Mouse (Mus musculus) large intestine, adult 2 months (tissue): ENCODE measurements around the gene Gabrd. TPM values are rescaled to one million over a fixed set of nuclear protein-coding genes. Genes with fewer than 3 reads are reported as not detected.

Experiments
- DNase-seq: peaks from one replicate; pipeline ENCODE4 v3.0.0-alpha.2; 2012; ENCODE audit warnings: low read depth, low spot score
- WGBS: fragments of 180-500 bp; shearing (Covaris S2); methylation state at CpG from one replicate; pipeline ENCODE4 v1.1.7; 2018; 5-methylcytosine and 5-hydroxymethylcytosine counted together
- polyA plus RNA-seq: library from polyadenylated mRNA; depleted of rRNA; stranded (reverse); fragments of >200 nt; gene quantifications from 2 replicates; pipeline ENCODE4 v1.2.3, GENCODE M21; 2012

The Gabrd gene
- polyA plus RNA-seq, 1 experiment, result 0.94 TPM

DNA sequence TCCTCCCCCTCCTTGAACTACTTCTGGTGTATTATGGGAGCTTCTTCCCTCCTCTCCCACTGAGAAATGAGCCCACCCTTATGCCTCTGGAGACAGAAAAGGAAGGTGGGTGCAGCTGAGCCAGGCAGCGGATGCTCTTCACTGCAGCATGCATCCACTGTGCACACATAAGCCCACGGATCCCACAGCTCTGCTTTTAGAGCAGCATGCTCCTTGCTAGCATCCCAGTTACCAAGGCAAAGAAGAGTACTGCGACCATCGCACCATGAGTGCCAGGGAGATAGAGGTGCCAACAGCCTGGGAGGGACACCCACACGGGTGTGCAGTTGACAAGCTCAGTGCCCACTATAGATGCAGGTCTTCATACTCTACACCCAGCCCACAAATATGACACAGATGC is 2.4 kb downstream of the Gabrd start:
- WGBS, result 83% methylated on average over 5 of the region's 5 CpGs
- no peak for DNase-seq

DNA sequence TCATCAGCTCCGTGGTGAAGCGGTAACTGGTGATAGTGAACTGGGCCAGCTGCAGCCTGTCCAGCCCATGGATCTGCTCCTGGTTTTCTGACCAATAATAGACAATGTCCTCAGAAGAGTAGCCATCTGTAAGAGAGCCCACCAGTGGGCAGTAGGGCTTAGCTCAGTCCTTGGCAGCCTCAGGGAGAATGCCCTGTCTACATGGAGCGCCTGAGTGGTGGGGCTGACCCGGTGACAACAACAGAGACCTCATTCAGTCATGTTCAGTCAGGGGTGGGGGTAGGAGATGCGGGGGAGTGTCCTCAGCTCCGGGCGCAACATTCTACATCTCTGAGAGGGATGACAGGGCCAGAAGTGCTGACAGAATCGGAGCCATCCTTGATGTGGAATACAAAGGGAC is 10.7 kb downstream of the Gabrd start:
- no peak for DNase-seq
- 79% methylated on average over 8 of the region's 8 CpGs for WGBS

DNA sequence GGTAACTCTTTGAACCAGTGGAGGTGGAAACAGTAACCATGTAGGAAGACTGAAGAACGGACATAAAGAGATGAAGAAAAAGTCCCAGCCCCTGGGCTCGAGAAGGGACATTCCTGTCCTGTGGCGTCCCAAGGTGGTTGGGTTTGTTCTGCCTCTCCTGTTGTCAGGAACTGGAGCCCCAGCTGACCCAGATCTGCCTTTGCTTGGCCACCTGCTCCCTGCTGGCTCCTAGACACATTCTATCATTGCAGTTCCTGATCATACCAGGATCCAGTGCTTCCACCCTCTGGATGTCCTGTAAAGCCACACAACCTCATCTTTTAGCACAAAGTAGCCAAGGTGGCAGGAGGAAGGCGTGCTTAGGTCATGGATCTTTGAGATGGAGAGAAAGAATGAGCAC is 14.6 kb downstream of the Gabrd start:
- WGBS, result 72% methylated on average over 4 of the region's 4 CpGs
- DNase-seq, result no peak

DNA sequence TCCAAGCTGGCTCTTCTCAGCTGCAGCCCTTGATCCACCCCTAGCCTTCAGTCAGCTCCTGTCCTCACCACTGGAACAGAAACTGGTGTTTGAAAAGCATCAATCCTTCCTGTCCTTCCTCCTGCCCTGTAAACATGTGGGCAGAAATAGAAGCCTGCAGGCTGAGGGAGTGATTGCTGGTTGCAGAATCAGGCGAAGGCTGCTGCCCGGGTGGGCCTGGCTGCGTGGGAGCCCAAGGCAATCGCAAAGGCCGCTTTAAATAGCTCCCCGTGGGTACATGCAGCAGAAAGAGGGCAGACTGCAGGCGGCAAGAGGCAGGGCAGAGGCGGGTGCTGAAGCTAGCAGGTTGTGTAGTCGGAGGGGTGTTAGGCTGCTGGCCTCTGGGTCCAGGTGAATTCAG is 15.2 kb downstream of the Gabrd start:
- no peak for DNase-seq
- 40% methylated on average over 9 of the region's 9 CpGs for WGBS

DNA sequence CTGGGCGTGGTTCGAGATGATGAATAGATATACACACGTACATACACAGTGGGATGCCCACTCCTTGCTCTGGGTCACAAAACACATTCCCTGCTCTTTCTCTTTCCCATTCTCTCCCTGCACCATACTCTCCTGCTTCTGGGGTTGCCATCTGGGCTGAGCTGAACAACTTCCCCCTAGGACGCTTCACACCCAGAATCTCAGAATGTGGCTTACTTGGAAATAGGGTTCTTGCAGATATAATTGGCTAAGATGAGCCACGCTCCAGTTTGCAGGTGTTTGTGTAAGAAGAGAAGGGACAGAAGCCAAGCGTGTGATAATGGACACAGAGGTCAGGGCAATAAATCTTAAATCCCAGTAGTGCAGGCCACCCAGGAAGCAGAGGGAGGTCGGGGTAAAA is 15.9 kb downstream of the Gabrd start:
- 21% methylated on average over 7 of the region's 7 CpGs for WGBS
- DNase-seq, result no peak

DNA sequence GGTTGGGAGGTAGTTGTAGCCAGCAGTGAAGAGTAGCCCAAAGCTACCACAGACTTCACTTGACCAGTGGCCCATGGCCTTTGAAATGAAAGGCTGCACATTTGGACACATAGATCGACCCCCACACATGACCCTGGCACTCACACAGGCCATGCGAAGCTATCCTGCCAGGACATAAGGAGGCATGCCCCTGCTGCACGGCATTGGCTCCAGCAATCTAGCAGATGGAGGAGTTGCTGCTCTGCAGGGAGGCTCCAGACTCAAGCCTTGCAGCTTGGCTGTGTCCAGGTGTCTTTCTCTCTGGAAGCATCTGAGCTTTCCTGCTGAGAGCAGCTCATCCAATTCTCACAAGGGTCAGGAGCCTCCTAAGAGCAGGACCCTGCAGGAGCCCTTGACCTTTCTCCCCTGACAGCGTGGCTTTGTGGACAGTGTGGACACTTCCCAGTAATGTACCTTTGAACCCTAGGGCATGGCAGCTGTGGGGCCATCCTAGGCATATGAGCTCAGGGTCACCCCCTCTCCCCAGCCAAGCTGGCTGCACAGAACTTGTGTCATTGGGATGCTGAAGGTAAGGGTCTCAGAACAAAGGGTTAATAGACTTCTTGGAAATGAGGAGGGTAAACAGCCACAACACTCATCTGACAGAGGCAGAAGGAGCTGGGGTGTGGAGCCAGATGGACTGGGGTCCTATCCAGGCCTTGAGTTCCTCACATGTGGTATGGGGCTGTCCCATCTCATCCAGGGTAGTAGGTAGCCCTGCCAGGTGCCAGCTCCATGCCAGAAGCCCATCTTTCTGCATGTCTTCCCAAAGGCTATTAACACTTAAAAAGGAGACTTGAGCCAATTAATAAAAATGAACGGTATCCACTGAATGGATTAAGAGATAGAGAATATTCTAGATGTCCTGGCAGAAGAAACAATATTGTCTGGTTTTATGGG is 25.8 kb downstream of the Gabrd start:
- 73% methylated on average over 5 of the region's 5 CpGs for WGBS
- DNase-seq, result no peak

DNA sequence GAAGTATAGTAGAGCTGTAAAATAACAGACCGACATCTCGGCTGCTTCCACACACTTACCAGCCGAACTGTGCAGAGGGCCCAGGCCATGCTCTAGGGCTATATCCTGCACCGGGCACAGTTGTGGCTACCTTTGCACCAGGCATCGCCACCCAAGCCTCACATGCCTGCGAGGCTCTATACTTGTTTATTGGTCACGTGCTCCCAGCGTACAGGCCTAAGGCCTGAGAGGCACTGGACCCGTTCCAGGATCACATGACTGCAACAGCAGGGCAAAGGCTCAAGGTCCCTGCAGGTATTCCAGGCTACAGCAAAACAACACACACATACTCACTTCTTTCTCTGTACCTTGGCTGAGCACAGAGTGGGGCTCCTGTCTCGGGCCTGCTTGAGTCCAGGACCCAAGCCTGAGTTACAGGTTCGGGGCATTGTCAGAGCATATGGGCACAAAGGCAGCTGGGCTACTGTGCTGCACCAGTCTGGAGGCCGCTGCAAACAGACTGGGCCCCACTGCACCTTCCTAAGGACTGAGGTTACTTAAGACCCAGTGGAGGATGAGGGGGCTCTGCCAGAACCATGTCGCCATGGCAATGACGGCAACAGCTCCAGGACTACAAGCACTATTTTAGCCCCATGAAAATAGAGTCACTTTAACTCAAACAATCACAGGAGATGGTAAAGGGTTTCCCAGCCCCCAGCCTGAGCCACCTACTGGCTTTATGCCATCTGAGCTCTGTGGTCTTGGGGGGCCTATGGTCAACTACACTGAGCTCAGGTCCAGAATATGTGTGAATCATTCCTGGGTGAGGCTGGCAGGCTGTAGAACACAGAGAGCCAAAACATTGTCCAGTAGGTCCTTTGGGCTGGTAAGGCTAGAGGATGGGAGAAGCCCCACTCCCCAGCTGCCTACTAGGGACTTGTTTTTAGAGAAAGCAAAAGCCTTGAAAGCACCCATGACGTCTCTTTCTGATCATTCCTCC is 26.9 kb downstream of the Gabrd start:
- DNase-seq, result peak; percentile 87
- WGBS, result 54% methylated on average over 15 of the region's 15 CpGs

DNA sequence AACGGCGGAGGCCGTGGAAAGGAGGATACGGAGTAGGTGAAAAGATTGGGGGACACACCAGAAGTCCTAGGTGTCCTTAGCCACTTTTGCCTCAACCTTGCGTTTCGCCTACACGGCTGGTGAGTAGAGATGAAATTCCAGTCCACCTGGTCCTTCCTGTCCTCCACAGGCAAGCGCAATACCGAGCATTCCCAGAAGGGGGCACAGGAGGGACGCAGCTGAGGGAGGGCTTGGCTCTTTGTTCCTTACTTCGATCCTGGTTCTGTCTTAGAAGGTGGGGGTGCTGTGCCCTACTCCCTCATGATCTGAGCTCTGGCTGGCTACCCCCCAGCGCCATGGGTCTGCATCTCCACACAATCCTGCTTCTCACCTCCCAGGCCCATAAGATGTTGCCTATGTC is 29.2 kb downstream of the Gabrd start:
- 58% methylated on average over 12 of the region's 12 CpGs for WGBS
- no peak for DNase-seq

DNA sequence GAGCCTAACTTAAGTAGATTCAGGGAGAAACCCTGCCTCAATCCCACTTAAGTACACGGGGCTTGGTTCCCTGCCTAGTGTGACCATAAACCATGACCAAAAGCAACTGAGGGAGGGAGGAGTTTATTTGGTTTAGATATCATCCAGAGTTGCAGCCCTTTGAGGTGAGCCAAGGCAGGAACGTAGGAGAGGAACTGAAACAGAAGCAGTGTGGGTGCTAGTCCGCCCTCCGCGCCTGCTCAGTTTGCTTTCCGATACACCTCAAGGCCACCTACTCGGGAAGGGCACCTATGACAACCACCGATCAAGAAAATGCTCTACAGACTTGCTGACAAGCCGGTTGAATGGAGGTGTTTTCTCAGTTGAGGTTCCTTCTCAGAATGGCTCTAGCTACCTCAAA is 30.2 kb downstream of the Gabrd start:
- DNase-seq, result no peak
- WGBS, result 35% methylated on average over 9 of the region's 9 CpGs

DNA sequence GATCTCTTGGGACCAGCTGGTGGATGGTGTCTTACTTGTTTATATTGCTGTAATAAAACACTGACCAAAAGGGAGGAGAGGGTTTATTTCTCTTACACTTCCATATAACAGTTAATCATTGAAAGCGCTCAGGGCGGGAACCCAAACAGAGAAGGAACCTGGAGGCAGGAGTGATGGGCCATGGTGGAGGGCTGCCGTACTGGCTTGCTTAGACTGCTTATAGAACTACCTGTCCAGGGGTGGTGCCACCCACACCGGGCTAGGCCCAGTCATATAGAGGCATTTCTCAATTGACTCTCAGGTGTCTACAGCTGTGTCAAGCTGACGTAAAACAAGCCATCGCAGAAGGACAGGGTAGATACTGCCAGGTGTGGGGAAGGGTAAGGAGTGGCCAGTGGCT is 31.1 kb downstream of the Gabrd start:
- WGBS, result 17% methylated on average over 6 of the region's 6 CpGs
- DNase-seq, result peak; percentile 88

DNA sequence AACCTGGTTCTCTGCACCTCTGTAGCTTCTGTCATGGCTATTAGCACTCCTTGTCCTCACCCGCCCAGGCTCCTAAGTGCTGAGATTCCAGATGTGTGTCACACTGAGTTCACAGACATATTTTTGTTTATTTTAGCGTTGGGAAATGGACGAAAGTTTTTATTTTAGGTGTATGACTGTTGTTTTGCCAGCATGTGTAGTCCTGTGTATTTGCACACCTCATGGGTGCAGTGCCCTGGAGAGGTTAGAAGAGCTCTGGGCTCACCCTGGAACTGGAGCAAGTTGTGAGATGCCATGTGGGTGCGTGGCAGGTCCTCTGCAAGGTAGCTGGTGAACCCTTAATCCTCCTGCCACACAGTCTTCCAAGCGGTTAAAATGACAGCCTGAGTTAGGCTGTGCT is 35.5 kb downstream of the Gabrd start:
- 19% methylated on average over 5 of the region's 5 CpGs for WGBS
- no peak for DNase-seq

DNA sequence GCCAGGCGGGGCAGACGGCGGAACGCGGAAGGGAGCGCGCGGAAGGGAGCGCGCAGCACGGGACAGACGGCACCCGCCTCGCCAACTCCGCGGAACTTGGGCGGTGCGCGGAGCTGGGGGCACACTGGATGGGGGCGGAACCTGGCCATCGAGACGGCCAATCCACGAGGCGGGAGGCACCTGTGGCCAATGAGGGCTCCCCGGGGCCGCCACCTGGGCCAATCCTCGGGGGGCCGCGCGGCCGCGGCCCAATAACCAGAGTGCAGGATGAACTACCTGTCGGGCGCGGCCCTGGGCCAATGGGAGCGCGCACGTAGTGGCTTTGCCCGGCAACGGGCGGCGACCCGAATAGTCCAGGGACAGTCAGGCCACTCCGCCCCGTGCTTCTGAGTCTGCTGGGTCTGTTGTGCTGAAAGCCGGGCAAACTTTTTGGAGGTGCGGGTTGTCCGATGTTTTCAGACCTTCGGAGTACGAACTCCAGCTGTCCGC is 36.6 kb downstream of the Gabrd start, which contains the start of gene Prkcz:
TSS of gene Prkcz (minus strand) at position 59 of the 489 bp plus-strand sequence.
- WGBS, result under 1% methylated on average over 51 of the region's 51 CpGs
- DNase-seq, result peak; percentile 73

DNA sequence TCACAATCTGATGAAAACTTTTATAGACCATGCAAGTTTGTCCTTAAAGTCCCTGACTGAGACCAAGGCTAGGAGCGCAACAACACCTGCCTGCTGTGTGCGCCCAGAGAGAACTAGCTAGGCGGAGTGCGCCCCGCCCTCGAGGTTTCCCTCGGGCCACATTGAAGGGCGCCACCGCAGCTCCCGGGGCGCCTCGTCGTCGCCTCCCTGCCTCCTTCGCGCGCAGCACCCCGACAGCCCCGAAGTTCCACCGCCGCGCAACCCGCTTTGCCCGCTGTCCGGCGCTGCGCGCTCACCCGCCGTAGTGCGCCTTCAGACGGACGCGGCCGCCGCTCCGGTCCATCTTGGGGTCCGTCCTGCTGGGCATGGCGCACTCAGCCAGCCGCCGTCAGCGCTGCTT is 37.1 kb downstream of the Gabrd start:
- WGBS, result 1% methylated on average over 42 of the region's 42 CpGs
- no peak for DNase-seq

DNA sequence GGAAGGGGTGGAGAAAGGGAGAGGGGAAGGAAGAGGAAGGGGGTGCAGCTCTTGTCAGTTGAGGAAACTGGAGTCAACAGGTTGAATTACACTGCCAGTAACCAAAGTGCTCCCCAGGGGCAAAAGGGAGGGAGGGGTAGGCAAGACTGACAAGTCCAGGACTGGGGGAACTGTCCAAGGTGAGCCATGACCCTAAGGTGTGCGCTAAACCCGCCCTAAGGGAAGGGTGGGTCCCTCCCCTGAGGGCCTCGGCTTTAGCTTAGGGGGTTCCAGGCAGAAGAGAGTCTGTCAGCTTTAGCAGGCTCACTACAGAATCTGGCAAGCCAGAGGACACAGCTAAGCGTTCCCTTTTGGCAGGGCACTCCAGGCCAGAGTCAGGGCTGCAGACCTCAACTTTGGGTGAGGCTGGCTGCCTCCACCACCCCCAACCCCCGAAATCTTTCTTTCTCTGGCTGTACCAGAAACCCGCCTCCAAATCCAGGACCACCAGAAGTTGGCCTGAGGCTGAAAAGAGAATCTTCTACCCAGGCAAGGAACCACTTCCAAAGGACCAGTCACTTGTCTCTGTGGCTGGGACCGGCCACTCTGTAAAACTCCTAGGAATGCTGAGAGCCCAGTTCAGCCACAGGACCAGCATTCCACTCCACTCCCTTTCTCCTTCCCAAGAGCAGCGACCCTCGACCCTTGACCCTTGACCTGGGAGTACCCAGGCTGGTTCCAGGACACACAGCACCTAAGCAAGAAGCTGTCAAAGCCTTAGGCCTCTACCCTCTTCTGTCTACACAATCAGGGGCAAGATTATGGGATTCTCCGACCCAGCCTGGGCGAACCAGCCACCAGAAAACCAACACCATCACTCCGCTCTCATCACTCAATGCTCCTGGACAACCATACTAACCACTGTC is 38.1 kb downstream of the Gabrd start:
- WGBS, result 41% methylated on average over 12 of the region's 12 CpGs
- DNase-seq, result no peak

DNA sequence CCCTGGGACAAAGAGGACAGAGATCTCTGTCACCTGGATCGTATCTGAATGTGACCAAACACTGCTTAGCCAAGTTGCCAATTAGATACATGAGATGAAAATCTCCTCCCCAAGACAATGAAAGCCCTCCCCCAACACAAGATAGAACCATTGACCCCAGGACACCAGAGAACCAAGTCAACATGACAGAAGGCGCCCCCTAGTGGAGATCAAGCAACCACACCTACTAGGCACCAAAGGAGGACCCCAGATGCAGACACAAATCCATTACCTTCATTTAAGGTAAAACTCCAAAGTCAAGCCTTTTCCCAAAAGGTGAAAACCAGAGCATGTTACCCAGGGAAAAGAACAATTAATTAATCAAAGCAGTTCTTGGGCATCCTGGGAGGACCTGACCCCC is 40.3 kb downstream of the Gabrd start:
- WGBS, result 48% methylated on average over 2 of the region's 2 CpGs
- DNase-seq, result no peak

DNA sequence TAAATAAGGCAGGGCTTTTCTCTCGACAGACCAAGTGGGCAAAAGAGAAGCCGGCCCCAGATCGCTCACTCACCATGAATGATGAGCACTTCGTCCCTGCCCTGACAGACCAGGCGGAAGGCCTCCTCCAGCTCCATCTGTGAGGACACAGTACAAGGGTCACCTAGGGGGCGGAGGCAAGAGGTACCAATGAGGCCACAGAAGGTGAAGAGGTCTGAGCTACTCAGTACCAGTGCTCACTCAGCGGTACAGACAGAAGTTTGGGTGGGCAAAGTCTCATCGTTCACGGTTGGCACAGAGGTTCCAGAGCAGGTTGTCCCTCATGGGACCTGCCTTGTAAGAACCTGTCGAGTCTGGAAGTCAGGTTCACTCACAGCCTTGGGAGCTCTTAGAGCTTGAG is 41.6 kb downstream of the Gabrd start:
- WGBS, result 91% methylated on average over 10 of the region's 10 CpGs
- no peak for DNase-seq

DNA sequence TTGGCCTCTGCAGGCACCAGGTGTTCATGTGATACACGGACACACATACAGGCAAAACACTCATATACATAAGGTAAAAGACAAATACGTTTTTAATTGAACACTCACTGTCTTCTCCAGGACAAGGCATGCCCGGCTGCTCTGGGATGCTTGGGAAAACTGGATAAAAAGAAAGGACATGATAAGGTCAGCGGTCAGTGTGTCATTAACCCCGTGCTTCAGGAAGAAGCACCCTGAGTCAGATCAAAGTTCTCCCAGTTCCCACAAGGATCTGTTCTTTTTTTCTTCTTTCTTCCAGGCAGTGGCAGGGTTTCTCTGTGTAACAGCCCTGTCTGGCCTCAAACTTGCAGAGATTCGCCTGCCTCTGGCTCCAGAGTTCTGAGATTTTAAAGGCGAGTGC is 43.4 kb downstream of the Gabrd start:
- WGBS, result 88% methylated on average over 7 of the region's 7 CpGs
- no peak for DNase-seq

DNA sequence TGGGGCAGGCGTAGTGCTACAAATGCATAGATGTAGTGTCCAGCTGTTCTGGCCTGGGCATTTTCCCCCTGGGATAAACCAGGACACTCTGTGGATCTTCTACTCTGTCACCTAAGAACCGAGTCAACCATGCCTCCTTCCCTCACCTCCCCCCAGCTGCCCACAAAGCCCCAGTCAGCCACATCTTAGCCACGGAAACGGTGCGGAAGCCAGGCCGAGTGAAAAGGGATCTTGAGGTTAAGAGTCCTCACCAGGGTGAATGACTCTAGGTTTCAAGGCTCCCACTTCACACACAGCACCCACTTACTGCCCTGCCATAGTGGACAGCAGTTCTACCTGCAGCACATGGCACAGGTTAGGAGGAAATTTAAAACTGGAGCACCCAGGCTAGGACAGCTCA is 43.9 kb downstream of the Gabrd start:
- DNase-seq, result no peak
- 86% methylated on average over 6 of the region's 6 CpGs for WGBS

DNA sequence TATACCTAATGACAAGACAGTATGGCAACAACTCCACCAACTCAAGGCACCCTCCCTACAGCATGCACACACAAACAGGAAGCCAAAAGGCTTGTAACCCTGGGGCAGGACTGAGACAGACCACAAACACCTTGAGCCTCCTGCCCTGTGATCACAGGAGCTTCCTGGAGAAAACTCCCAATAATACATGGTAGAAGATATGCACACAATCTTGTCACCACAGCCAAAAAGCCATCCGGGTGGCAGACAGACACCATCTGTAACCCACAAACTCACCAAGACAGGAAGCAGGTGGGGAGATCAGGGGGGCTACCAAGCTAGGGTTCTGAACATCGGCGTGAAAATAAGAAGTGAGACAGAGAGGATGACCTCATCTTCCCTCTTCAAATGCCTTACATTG is 45.3 kb downstream of the Gabrd start:
- WGBS, result 73% methylated on average over 3 of the region's 3 CpGs

More for the DNA sequence above, 45.3 kb downstream of the Gabrd start:
- no peak for DNase-seq
